Mouse (Mus musculus) inflammation-experienced regulatory T-cells, adult 6 months (primary cell): ENCODE results near the gene Ap2a1. TPM values are rescaled to one million over a fixed set of nuclear protein-coding genes. Genes with fewer than 3 reads are reported as not detected.

Source experiments
- ATAC-seq: one replicate; pipeline ENCODE4 v1.8.0; 2017
- polyA plus RNA-seq, 3 experiments: library from polyadenylated mRNA; unstranded; fragments of 100-300 nt; shearing (Covaris generic); gene quantifications; one replicate each; pipeline ENCODE4 v1.2.1; 2017

Ap2a1 gene
- polyA plus RNA-seq, 3 experiments from 2014 or later = 6.1 to 12.1 (median 7.1) TPM

- ATAC-seq = peak; percentile 56
Measured at GRCm38 (mm10) chr7:44952611-44953306, 23.5 kb upstream of the Ap2a1 start.

- no peak for ATAC-seq
Measured at GRCm38 (mm10) chr7:44951960-44952359, 22.7 kb upstream of the Ap2a1 start.

DNA sequence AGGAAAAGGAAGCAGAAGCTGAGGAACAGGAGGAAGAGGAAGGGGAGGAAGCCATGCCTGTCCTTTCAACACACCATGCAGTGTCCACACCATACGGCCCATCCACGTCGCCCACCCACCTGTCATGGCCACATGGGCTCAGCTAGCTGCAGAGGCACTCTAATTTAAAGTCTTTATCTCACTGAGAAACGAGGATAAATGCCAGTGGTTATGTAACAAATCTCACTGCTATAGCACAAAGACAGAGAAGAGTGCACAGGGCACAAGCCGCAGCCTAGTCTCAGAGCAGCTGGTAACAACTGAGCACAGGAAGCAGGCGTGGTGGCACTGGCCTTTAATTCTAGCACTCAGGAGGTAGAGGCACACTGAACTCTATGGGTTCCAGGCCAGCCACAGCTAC lies 20.6 kb upstream of the Ap2a1 start:
- ATAC-seq = no peak

GRCm38 (mm10) chr7:44942904-44943303 lies 13.6 kb upstream of the Ap2a1 start, which contains the start of gene Tsks:
Gene Tsks (plus strand): TSS chr7:44943204.
- ATAC-seq = no peak

GRCm38 (mm10) chr7:44938680-44939079 lies 9.4 kb upstream of the Ap2a1 start:
- no peak for ATAC-seq

DNA sequence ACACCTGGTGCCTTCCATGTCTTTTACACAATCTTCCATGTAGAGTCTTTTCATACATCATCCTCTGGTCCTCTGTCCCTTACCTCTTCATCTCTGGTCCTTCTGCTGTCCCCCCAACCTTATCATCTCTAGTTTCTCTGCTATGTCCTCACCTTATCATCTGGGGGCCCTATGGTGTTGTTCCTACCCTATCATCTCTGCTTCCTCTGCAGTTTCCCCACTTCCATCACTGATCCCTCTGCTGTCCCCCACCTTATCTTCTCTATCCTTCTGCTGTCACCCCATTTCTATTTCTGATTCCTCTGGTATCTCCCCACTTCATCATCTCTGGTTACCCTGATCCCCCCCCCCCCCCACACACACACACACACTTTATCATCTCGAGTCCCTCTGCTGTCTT lies 726 bp downstream of the Ap2a1 start:
- no peak for ATAC-seq

DNA sequence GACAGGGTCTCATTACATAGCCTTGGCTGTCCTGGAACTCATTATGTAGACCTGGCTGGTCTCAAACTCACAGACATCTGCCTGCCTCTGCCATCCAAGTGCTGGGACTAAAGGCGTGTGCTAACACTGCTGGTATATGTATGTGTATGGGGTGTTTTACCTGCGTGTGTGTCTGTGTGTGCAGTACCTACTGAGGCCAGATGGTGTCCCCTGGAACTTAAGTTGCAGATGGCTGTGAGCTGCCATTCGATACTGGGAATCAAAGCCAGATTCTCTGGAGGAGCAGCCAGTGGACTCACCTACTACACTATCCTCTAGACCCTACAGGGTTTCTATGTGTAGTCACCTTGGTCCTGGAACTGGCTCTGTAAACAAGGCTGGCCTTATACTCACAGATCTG lies 3.8 kb downstream of the Ap2a1 start:
- no peak for ATAC-seq

DNA sequence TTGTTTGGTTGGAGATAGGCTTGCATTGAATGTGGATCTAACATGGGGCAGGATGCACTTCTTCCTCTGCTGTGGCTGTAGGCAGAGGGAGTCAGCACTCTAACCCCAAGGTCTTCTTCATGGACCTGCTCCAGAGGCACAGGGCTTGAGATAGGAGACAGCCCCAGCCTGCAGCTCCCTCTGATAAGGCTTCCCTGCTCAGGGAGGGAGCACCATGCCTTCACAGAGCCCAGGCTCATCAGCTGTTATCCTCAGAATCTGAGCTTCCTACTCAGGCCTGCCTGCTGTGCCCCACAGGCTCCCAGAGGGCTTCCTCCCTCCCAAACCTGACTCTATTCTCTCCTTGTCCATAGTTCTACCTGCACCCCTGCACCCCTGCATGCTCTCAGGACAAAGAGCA lies 6.8 kb downstream of the Ap2a1 start:
- ATAC-seq = no peak

GRCm38 (mm10) chr7:44919127-44919526 lies 10.2 kb downstream of the Ap2a1 start:
- no peak for ATAC-seq

GRCm38 (mm10) chr7:44918219-44918618 lies 11.1 kb downstream of the Ap2a1 start:
- no peak for ATAC-seq

- no peak for ATAC-seq
Measured at GRCm38 (mm10) chr7:44916881-44917280, 12.4 kb downstream of the Ap2a1 start.

GRCm38 (mm10) chr7:44916191-44916590 lies 13.1 kb downstream of the Ap2a1 start:
- ATAC-seq = no peak

GRCm38 (mm10) chr7:44915314-44915713 lies 14.0 kb downstream of the Ap2a1 start:
- ATAC-seq = no peak

DNA sequence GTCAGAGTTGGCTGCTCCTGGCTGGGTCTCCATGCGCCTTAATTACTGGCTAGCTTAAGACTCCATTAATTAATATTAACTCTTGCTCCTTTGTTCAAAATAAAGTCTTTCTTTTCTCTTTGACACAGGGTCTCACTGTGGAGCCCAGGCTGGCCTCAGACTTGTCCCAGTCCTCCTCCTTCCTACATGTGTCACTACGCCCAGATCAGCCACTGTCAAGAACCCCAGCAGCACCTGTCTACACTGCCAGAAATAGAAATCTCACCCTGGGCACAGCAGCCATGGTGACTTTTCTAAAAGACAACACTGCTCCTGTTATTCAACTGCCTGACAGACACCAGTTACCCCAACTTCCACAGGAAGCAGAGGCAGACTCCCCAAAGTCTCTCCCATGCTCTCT lies 14.9 kb downstream of the Ap2a1 start:
- no peak for ATAC-seq

- no peak for ATAC-seq
Measured at GRCm38 (mm10) chr7:44908706-44909476, 20.4 kb downstream of the Ap2a1 start.

- no peak for ATAC-seq
Measured at GRCm38 (mm10) chr7:44905430-44905829, 23.9 kb downstream of the Ap2a1 start.

- ATAC-seq = peak; percentile 76
Measured at GRCm38 (mm10) chr7:44901230-44901722, 28.0 kb downstream of the Ap2a1 start.

DNA sequence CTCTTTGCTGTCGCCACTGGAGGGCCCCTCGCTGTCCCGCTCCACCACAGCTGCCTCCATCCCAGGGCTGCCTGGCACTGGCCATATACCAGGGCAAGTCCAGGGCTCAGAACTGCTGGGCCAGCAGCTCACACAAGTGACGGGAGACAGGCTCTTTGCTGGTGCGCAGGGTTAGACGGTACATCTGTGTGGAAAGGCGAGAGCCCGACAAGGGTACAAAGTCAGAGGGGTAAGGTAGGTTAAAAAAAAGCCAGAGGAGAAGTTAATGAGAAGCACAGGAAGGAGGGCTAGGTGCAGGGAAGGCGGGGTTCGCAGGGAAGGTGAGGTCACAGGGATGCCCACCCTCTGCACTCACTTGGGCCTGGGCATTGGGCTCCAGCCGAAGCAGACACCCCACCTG lies 28.7 kb downstream of the Ap2a1 start:
- no peak for ATAC-seq

GRCm38 (mm10) chr7:44898607-44899006 lies 30.7 kb downstream of the Ap2a1 start:
- ATAC-seq = no peak

DNA sequence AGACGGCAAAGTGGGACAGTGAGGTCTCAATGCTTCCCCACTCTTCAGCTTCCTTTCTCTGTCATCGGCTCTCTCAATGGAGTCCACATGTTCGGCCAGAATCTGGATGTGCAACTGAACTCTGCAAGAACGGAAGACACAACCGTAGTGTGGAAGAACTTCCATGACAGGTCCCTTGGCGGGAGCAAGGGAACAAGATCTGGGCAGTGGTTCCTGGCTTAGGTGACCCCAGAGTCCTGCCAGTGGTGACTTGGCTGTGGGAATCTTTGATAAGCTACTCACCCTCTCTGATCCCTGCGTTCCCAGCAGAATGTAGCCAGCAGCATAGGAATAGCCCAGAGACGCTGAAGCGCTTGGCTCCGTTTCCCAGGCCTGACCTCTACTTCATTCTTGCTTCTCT lies 32.8 kb downstream of the Ap2a1 start:
- no peak for ATAC-seq

DNA sequence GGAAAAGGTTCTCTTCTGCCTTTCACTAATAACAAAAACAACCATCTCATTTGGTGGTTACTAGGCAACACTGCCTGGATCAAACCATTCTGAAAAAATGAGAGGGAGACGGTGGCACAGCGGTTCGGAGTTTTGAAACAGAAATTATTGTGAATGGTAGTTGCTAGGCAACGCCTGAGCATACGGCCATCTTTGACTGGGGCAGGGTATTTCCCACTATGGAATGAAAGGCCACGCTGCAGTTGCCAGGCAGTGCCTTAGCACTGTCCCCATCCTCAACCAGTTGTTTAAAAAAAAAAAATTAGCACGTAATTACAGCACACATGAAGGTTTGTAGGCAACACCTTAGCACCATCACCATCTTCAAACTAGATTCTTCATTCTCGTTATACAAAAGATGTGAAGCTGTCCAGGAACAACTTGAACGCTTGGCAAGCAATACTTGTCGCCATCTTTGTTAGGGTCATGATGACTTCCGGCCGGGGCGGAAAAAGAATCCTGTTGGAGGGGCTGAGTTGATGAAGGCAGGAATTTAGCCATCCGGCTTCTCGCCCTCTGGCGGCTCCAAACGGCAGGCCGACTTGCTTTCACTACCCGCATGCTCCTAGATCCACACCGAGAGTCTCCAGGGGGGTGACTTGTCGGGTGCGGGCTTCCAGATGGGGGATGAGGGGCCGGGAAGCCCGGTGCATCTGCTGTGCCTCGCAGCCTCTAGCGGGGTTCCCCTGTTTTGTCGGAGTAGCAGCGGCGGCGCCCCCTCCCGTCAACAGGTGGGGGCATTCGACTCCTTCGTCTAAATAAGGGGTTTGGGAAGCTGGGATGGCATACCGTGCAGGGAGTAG lies 33.5 kb downstream of the Ap2a1 start, which contains the start of gene Fuz:
Fuz (plus strand) TSS at position 487 of the 842 bp plus-strand sequence.
- ATAC-seq = peak; percentile 89

DNA sequence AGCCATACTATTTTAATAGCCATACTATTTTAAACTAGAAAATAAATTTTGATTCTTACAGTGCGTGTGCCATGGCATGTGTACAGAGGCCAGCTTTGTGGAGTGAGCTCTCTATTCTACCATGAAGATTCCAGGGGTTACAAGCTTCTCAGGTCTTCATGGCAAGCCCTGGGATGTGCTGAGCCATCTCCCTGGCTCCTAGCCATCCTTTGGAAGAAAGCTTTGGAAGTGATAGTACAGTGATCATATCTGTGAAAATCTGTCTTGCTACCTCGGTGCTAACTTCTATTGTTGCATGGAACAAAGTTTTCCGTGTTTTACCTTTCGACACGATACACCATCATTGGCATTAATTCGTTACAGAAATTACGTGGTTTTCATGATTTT lies 34.1 kb downstream of the Ap2a1 start:
- no peak for ATAC-seq

DNA sequence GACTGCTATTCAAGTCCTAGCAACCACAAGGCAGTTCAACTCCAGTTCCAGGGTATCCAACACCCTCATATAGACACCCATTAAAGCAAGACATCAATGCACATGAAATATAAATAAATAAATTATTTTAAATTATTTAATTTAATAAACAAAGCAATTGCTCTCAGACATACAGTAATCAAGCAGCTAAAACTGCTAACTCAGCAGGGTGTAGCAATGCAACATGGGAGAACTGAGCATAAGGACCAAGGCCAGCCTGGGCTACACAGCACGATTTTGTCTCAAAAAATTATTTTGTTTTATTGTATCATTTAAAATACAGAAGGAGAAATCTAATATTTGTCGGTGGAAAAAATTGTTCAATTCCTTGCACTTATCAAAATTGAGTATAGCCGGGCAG lies 35.1 kb downstream of the Ap2a1 start:
- ATAC-seq = no peak
